Mouse (Mus musculus): ENCODE measurements around the gene Mrpl1. TPM values are rescaled to one million over a fixed set of nuclear protein-coding genes. Genes with fewer than 3 reads are reported as not detected.

Gene Mrpl1
- polyA plus RNA-seq, 2 experiments: 11.4 to 17.5 TPM

GRCm38 (mm10) chr5:96255166-96255565 lies 45.9 kb downstream of the Mrpl1 start:
- H3K4me1 ChIP-seq (ENCODE audit: control insufficient read depth, insufficient read depth, low read length): no peaks in the 10 kb centered on the region
- DNase-seq (ENCODE audit: low spot score) (no peak), ATAC-seq (ENCODE audit: low FRiP score, low read depth) (no peak)
- H3K4me3 ChIP-seq (replicated peaks; ENCODE audit: low read length): no peak overlapping the region
- no peaks in the 10 kb centered on the region for H3K9me3 ChIP-seq (ENCODE audit: control insufficient read depth, low read length)
- WGBS: 68% methylated on average over 3 of the region's 3 CpGs
- H3K36me3 ChIP-seq (ENCODE audit: control insufficient read depth, insufficient read depth, low read length): no peaks in the 10 kb centered on the region
- H3K27me3 ChIP-seq (ENCODE audit: control insufficient read depth, insufficient read depth, low read length): no peaks in the 10 kb centered on the region
- H3K4me2 ChIP-seq (replicated peaks; ENCODE audit: low read depth, low read length, severe bottlenecking): no peak overlapping the region
- TF ChIP-seq POLR2A (IDR thresholded peaks at IDR 0.05; ENCODE audit: borderline replicate concordance, extremely low read depth, insufficient read depth, insufficient read length): no peak
- no peak overlapping the region for H3K9ac ChIP-seq (ENCODE audit: low read depth, low read length, severe bottlenecking)
- no peak overlapping the region for H3K27ac ChIP-seq (replicated peaks; ENCODE audit: low read depth, low read length)

DNA sequence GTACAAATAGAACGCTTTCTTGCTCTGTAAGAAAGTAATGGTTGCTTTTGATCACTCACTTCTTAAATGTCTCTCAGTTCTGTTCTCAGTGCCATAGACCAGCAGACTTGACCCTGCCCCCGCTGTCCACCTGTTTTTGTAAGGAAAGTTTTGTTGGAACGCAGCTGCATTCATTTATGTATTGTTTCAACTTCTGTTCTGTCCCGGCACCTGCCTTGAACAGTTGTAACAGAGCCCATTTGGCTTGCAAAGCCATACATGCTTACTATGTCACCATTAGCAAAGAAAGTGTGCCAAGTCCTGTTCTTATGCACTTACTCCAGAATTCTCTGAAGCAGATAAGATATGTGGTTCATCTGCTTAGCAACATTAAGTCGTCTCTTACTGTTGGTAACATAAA lies 48.9 kb downstream of the Mrpl1 start:
- Histone ChIP-seq H3K27ac (replicated peaks; ENCODE audit: low read depth, low read length) (no peak overlapping the region), H3K27me3 (ENCODE audit: control insufficient read depth, insufficient read depth, low read length) (no peaks in the 10 kb centered on the region), H3K9ac (ENCODE audit: low read depth, low read length, severe bottlenecking) (no peak overlapping the region), H3K4me1 (ENCODE audit: control insufficient read depth, insufficient read depth, low read length) (no peaks in the 10 kb centered on the region), H3K4me2 (replicated peaks; ENCODE audit: low read depth, low read length, severe bottlenecking) (no peak overlapping the region), H3K9me3 (ENCODE audit: control insufficient read depth, low read length) (no peaks in the 10 kb centered on the region), H3K36me3 (ENCODE audit: control insufficient read depth, insufficient read depth, low read length) (peaks cover 6% of the 10 kb centered on the region; the same call in 1 of the 2 replicates), H3K4me3 (replicated peaks; ENCODE audit: low read length) (no peak overlapping the region)
- DNase-seq (ENCODE audit: low spot score) (peak; percentile 22), ATAC-seq (ENCODE audit: low FRiP score, low read depth) (no peak)
- 72% methylated on average over 5 of the region's 5 CpGs for WGBS
- no peak for TF ChIP-seq POLR2A (IDR thresholded peaks at IDR 0.05; ENCODE audit: borderline replicate concordance, extremely low read depth, insufficient read depth, insufficient read length)

- H3K27me3 ChIP-seq (ENCODE audit: control insufficient read depth, insufficient read depth, low read length): no peaks in the 10 kb centered on the region
- peak; percentile 87 for DNase-seq (ENCODE audit: low spot score)
- H3K4me3 ChIP-seq (replicated peaks; ENCODE audit: low read length): no peak overlapping the region
- H3K27ac ChIP-seq (replicated peaks; ENCODE audit: low read depth, low read length): no peak overlapping the region
- WGBS: 64% methylated on average over 3 of the region's 3 CpGs
- peaks cover 17% of the 10 kb centered on the region for H3K36me3 ChIP-seq (ENCODE audit: control insufficient read depth, insufficient read depth, low read length)
- ATAC-seq (ENCODE audit: low FRiP score, low read depth): no peak; the same call in 1 of the 2 replicates
- no peak overlapping the region for H3K4me2 ChIP-seq (replicated peaks; ENCODE audit: low read depth, low read length, severe bottlenecking)
- H3K4me1 ChIP-seq (ENCODE audit: control insufficient read depth, insufficient read depth, low read length): no peaks in the 10 kb centered on the region
- no peak overlapping the region for H3K9ac ChIP-seq (ENCODE audit: low read depth, low read length, severe bottlenecking)
- TF ChIP-seq POLR2A (IDR thresholded peaks at IDR 0.05; ENCODE audit: borderline replicate concordance, extremely low read depth, insufficient read depth, insufficient read length): no peak
- no peaks in the 10 kb centered on the region for H3K9me3 ChIP-seq (ENCODE audit: control insufficient read depth, low read length)
Observed at GRCm38 (mm10) chr5:96267017-96267702, 57.9 kb downstream of the Mrpl1 start.

DNA sequence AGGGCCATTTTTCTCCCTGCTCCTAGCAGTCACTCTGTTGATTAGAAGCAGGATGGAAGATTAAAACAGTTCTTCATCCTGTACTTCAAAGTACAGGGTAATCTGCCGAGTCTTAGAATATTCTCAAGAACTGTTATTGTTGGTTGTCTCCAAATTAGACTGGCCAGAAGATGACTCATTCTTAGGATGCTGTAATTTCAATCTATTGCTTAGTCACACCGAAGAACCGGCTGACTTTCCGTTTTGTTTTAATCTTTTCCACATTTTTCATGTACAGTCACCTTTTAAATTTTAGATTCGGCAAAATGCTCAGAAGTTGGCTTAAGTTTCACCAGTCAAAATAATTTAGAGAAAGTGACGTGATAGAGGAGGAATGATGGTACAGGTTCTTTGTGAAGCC lies 61.8 kb downstream of the Mrpl1 start:
- no peak overlapping the region for H3K27ac ChIP-seq (replicated peaks; ENCODE audit: low read depth, low read length)
- no peak overlapping the region for H3K4me2 ChIP-seq (replicated peaks; ENCODE audit: low read depth, low read length, severe bottlenecking)
- TF ChIP-seq POLR2A (IDR thresholded peaks at IDR 0.05; ENCODE audit: borderline replicate concordance, extremely low read depth, insufficient read depth, insufficient read length): no peak
- WGBS: 79% methylated on average over 6 of the region's 6 CpGs
- ATAC-seq (ENCODE audit: low FRiP score, low read depth): no peak
- DNase-seq (ENCODE audit: low spot score): no peak
- H3K4me1 ChIP-seq (ENCODE audit: control insufficient read depth, insufficient read depth, low read length): no peaks in the 10 kb centered on the region
- H3K4me3 ChIP-seq (replicated peaks; ENCODE audit: low read length): no peak overlapping the region
- peaks cover 1% of the 10 kb centered on the region; the same call in 1 of the 2 replicates for H3K36me3 ChIP-seq (ENCODE audit: control insufficient read depth, insufficient read depth, low read length)
- no peaks in the 10 kb centered on the region for H3K27me3 ChIP-seq (ENCODE audit: control insufficient read depth, insufficient read depth, low read length)
- H3K9me3 ChIP-seq (ENCODE audit: control insufficient read depth, low read length): no peaks in the 10 kb centered on the region
- H3K9ac ChIP-seq (ENCODE audit: low read depth, low read length, severe bottlenecking): no peak overlapping the region

GRCm38 (mm10) chr5:96305786-96306185 lies 96.5 kb downstream of the Mrpl1 start:
- H3K4me2 ChIP-seq (replicated peaks; ENCODE audit: low read depth, low read length, severe bottlenecking): no peak overlapping the region
- no peak for DNase-seq (ENCODE audit: low spot score)
- no peak overlapping the region for H3K4me3 ChIP-seq (replicated peaks; ENCODE audit: low read length)
- no peak overlapping the region for H3K27ac ChIP-seq (replicated peaks; ENCODE audit: low read depth, low read length)
- H3K9ac ChIP-seq (ENCODE audit: low read depth, low read length, severe bottlenecking): no peak overlapping the region
- H3K4me1 ChIP-seq (ENCODE audit: control insufficient read depth, insufficient read depth, low read length): no peaks in the 10 kb centered on the region
- ATAC-seq (ENCODE audit: low FRiP score, low read depth): no peak
- 21% methylated on average over 8 of the region's 8 CpGs for WGBS
- no peaks in the 10 kb centered on the region for H3K9me3 ChIP-seq (ENCODE audit: control insufficient read depth, low read length)
- H3K27me3 ChIP-seq (ENCODE audit: control insufficient read depth, insufficient read depth, low read length): no peaks in the 10 kb centered on the region
- no peak for TF ChIP-seq POLR2A (IDR thresholded peaks at IDR 0.05; ENCODE audit: borderline replicate concordance, extremely low read depth, insufficient read depth, insufficient read length)
- H3K36me3 ChIP-seq (ENCODE audit: control insufficient read depth, insufficient read depth, low read length): no peaks in the 10 kb centered on the region
